Mouse (Mus musculus): Measurements from ENCODE around the gene Fam166b.

Gene Fam166b

GRCm38 (mm10) chr4:43406162-43406971, 22.6 kb downstream of the Fam166b start:
- peak; percentile 82 for DNase-seq (ENCODE audit: low read depth, low spot score)

GRCm38 (mm10) chr4:43404697-43405096, 24.2 kb downstream of the Fam166b start:
- DNase-seq (ENCODE audit: low read depth, low spot score), result no peak

- DNase-seq (ENCODE audit: low read depth, low spot score), result no peak
Measured at GRCm38 (mm10) chr4:43402212-43402611, 26.7 kb downstream of the Fam166b start.

- no peak for DNase-seq (ENCODE audit: low read depth, low spot score)
Measured at GRCm38 (mm10) chr4:43401486-43401885, 27.4 kb downstream of the Fam166b start.

GRCm38 (mm10) chr4:43400976-43401375, 28.0 kb downstream of the Fam166b start:
- no peak for DNase-seq (ENCODE audit: low read depth, low spot score)

GRCm38 (mm10) chr4:43399391-43400131, 29.4 kb downstream of the Fam166b start:
- no peak for DNase-seq (ENCODE audit: low read depth, low spot score)

GRCm38 (mm10) chr4:43398829-43399331, 30.1 kb downstream of the Fam166b start:
- no peak for DNase-seq (ENCODE audit: low read depth, low spot score)

- DNase-seq (ENCODE audit: low read depth, low spot score), result no peak
Measured at GRCm38 (mm10) chr4:43398014-43398413, 30.9 kb downstream of the Fam166b start.

- no peak for DNase-seq (ENCODE audit: low read depth, low spot score)
Measured at GRCm38 (mm10) chr4:43396381-43396780, 32.6 kb downstream of the Fam166b start.

- no peak for DNase-seq (ENCODE audit: low read depth, low spot score)
Measured at GRCm38 (mm10) chr4:43395836-43396235, 33.1 kb downstream of the Fam166b start.

- no peak for DNase-seq (ENCODE audit: low read depth, low spot score)
Measured at GRCm38 (mm10) chr4:43395147-43395546, 33.8 kb downstream of the Fam166b start.

GRCm38 (mm10) chr4:43394345-43394891, 34.5 kb downstream of the Fam166b start:
- DNase-seq (ENCODE audit: low read depth, low spot score), result no peak

GRCm38 (mm10) chr4:43391521-43392050, 37.3 kb downstream of the Fam166b start:
- no peak for DNase-seq (ENCODE audit: low read depth, low spot score)

- no peak for DNase-seq (ENCODE audit: low read depth, low spot score)
Measured at GRCm38 (mm10) chr4:43389845-43390440, 39.0 kb downstream of the Fam166b start.

- DNase-seq (ENCODE audit: low read depth, low spot score), result no peak
Measured at GRCm38 (mm10) chr4:43389390-43389789, 39.5 kb downstream of the Fam166b start.

GRCm38 (mm10) chr4:43386932-43387331, 42.0 kb downstream of the Fam166b start:
- no peak for DNase-seq (ENCODE audit: low read depth, low spot score)

- no peak for DNase-seq (ENCODE audit: low read depth, low spot score)
Measured at GRCm38 (mm10) chr4:43384541-43384940, 44.4 kb downstream of the Fam166b start.

GRCm38 (mm10) chr4:43384083-43384460, 44.9 kb downstream of the Fam166b start:
- DNase-seq (ENCODE audit: low read depth, low spot score), result no peak

- no peak for DNase-seq (ENCODE audit: low read depth, low spot score)
Measured at GRCm38 (mm10) chr4:43383246-43384082, 45.5 kb downstream of the Fam166b start.

- no peak for DNase-seq (ENCODE audit: low read depth, low spot score)
Measured at GRCm38 (mm10) chr4:43382155-43383020, 46.5 kb downstream of the Fam166b start.
